Mouse (Mus musculus) left cerebral cortex, postnatal 25 days (tissue): Measurements from ENCODE around the gene Zfp775. TPM values are rescaled to one million over a fixed set of nuclear protein-coding genes. Genes with fewer than 3 reads are reported as not detected.

Source experiments
- DNase-seq, 2 experiments: peaks; one replicate each; pipeline ENCODE4 v3.0.0; 2022; ENCODE audit warnings: low spot score in 2 of 2, mixed read lengths in 1 of 2
- intact Hi-C: fragments of 180-260 bp; cut with DNase I; formaldehyde crosslinking; loops from one replicate; pipeline ENCODE4 v1.15.1; 2025
- total RNA-seq, 2 experiments: library from RNA; stranded (reverse); gene quantifications; 2 replicates each; pipeline ENCODE4 v1.2.3; 2021

Gene Zfp775
- total RNA-seq, result 1 to 10 TPM; 5.0 to 7.2 TPM

DNA sequence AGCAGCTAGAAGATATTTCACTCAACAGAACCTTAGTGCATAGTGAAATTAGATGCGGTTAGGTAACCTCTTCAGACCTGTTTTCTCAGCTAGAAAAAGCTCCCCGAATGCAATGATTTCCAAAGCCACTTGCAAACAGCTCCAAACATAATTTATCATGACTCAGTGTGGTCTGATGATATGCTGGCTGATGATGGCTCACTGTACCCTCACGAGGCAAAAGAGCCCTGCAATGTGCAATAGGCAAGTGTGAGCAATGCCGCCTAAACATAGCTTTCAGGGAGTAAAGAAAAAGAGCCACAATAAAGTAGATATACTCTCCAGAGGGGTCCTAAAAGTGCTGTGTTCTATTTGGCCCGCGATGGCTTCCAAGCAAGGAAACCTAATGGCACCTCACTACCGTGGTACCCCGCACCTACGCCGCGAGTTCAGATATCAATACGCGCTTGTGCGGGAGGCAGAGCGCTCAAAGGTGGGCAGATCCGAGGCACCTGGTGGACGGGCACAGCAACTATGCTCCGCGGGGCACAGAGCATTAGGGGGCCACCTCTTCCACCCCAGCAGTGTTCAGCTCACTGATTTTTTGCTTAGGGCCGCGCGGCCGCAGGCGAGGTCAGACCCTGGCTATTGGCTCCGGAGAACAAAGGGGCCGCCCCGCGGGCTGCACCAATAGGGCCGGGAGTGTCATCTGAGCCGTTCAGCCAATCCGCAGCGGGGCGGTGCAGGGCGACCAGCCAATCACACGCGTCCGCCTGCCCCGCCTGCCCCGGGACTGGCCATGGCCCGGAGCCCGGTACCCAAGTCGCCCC is at the start of gene Zfp775:
Gene Zfp775, plus strand, starts transcription at position 793 of the 809 bp plus-strand sequence.
- DNase-seq, result peak; percentile 96 to 97
- intact Hi-C loops, result loop anchor here (2.0 kb wide), 1 partner anchor 25 kb away; the partner anchor contains the start of gene AI854703

GRCm38 (mm10) chr6:48552918-48553317 is 48.9 kb upstream of the Zfp775 start:
- intact Hi-C loops, result no loop called here
- DNase-seq, result no peak

DNA sequence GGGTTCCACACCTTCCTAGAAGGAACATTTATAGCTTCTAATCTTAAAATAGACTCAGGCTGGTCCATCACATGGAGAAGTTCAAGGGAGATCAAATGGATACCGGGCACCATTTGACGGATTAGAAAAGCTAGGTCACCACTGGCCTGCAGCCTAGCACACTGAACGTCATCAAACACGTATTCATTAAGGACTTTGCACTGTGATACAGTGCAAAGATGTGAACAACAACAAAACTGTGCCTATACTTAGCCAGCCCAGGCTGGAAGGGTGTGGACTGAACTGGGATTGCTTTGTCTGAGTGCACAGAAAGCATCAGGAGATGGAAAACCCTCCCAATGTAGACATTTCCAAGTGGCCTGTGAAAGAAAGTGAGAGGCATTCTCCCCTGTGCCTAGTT is 48.0 kb upstream of the Zfp775 start:
- intact Hi-C loops, result loop anchor here (2.0 kb wide), 1 partner anchor 39 kb away; the partner anchor contains the start of genes Gm44965 and Repin1
- peak in 1 of 2 experiments; percentile 19 for DNase-seq

DNA sequence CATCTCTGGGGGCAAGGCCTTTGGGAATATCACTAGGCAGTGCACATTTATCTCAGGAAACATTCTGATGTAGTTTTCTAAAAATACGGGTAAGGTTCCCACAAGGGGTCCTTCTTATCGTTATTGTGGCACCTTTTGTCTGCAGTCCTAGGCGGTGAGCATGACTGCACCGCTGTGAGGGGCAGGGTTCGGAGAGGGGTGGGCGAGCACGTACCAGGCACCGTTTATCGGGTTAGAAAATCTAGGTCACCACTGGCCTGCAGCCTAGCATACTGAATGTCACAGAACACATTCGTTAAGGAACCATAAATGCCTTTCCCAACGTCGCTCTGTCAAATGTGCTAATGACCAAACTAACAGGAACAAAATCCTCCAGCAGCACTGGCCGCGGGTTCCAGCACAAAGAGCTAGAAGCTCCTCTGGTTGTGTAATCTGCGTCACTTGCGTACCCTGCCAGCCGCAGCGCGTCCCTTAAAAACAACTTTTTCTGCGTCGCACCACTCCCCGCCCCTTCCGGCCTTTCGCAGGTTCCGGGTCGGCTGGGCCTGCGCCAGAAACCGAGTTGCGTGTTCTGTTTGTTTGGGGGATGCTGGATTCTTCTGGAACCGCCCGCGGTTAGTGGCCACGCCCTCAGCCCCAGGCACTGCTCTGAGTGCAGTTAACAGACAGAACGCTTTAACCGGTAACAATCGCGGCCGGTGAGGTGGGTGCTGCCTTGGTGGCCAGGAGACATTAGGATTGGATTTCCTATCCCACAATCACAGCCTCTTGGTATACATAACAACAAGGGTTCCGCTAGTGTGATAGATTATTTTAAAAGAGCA is 47.4 kb upstream of the Zfp775 start, which contains the start of gene Lrrc61:
Gene Lrrc61, plus strand, starts transcription at position 517 of the 824 bp plus-strand sequence.
- intact Hi-C loops, result loop anchor here (2.0 to 5.0 kb wide), 2 partner anchors 38 to 73 kb away; partner anchors contain the start of genes AI854703, Gm44965 and Repin1

GRCm38 (mm10) chr6:48555104-48555890 is 46.6 kb upstream of the Zfp775 start:
- peak; percentile 62 to 91 for DNase-seq
- intact Hi-C loops, result loop anchor here (2.0 to 5.0 kb wide), 2 partner anchors 38 to 72 kb away; partner anchors contain the start of genes AI854703, Gm44965 and Repin1

More for the DNA sequence above, 47.4 kb upstream of the Zfp775 start, which contains the start of gene Lrrc61:
- peak; percentile 96 to 98 for DNase-seq

DNA sequence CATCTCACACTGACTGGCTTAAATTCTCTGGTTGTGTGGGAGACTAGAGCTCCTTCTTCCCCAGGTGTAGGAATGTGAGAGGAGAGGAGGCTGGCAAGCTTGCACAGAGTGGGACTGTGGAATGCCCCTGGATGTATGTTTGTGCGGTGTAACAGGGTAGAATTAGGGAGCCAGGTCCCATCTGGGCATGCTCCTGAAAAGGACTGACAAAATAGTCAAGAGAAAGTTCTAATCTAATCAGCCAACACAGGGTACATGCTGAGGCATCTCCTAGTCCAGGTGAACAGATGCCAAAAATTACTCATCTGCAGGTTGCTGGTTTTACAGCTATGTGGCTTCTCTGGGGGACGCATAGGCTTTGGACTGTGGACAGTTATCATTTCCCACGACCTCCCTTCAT is 45.9 kb upstream of the Zfp775 start:
- no peak for DNase-seq
- intact Hi-C loops, result loop anchor here (2.0 to 5.0 kb wide), 2 partner anchors 37 to 71 kb away; partner anchors contain the start of genes AI854703, Gm44965 and Repin1

DNA sequence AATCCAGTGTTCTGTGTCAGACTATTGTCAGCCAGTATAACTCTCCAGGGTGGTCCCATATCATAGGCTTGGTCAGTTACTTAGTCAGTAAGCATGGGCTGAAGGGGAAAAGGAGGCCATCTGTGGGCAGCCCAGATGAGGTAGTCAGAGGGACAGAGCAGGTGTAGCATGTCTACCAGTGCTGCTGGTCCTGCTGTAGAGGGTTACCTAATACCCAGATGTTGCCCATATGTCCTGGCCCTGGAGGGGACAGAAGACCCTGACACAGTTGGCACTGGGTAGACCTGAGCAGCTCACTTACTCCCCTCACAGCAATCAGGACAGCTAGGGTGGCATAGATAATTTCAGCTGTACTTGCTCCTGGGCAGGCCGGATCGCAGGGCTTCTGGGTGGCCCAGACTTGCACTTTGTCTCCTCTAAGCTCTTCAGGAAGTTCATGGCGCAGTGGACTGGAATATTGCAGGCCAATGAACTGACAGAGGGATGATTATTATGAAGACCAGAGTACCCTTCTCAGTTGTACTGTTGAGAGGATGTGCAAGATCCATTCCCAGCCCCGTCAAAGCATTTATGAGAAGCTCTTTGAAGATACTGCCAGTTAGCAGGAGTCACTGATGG is 36.1 kb upstream of the Zfp775 start:
- DNase-seq, result no peak
- intact Hi-C loops, result no loop called here

GRCm38 (mm10) chr6:48566312-48566711 is 35.6 kb upstream of the Zfp775 start:
- intact Hi-C loops, result no loop called here
- peak in 1 of 2 experiments; percentile 9 for DNase-seq

DNA sequence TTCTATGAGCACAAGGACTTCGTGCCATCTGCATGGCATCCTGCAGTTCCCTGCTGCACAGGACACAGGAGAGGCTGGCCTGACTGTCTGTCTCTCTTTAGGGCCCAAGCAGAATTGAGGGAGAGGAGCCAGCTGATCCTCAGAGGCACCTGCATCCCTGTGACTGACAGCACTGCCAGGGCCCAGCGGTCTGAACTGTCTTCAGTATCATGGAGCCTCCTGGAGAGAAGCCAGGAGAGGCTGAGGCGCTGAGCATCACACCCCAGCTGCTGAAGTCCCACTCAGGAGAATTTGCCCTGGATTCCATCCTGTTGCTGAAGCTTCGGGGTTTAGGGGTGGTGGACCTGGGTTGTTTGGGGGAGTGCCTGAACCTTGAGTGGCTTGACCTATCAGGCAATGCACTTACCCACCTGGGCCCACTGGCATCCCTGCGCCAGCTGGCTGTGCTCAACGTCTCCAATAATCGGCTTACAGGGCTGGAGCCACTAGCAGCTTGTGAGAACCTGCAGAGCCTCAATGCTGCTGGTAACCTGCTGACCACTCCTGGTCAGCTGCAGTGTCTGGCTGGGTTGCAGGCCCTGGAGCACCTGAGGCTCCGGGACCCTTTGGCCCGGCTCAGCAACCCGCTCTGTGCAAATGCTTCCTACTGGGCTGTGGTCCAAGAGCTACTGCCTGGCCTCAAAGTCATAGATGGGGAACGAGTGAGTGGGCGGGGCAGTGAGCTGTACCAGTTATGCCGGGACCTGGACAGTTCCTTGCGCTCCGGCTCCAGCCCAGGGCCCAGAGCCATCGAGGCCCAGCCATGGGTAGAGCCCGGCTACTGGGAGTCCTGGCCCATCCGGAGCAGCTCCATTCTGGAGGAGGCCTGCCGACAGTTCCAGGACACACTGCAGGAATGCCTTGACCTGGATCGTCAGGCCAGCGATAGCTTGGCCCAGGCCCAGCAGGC is 33.6 kb upstream of the Zfp775 start:
- DNase-seq, result peak in 1 of 2 experiments; percentile 22
- intact Hi-C loops, result no loop called here

- intact Hi-C loops, result no loop called here
- DNase-seq, result no peak
Measured at GRCm38 (mm10) chr6:48569065-48569807, 32.6 kb upstream of the Zfp775 start.

DNA sequence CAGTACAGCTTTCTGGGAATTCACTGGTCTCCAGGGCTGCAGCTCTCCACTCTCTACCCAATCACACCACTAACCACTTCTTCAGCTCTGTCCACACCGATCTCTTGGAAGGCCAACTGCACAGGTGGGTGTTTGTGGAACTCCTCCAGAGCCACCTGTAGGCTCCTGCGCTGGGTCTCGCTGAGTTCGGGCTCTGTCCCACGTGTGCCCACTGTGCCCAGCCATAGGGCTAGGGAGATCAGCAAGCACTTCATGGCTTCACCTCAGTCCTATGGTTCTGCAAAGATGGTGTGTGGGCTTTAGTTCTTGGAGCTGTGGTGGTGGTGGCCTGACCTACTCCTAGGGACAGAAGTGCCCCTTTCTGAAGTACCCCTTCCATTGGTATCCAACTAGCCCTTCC is 29.8 kb upstream of the Zfp775 start:
- DNase-seq, result no peak
- intact Hi-C loops, result no loop called here

- intact Hi-C loops, result no loop called here
- no peak for DNase-seq
Measured at GRCm38 (mm10) chr6:48572572-48573061, 29.2 kb upstream of the Zfp775 start, which contains the start of gene Rarres2. Gene Rarres2, minus strand, starts transcription at chr6:48572789.

DNA sequence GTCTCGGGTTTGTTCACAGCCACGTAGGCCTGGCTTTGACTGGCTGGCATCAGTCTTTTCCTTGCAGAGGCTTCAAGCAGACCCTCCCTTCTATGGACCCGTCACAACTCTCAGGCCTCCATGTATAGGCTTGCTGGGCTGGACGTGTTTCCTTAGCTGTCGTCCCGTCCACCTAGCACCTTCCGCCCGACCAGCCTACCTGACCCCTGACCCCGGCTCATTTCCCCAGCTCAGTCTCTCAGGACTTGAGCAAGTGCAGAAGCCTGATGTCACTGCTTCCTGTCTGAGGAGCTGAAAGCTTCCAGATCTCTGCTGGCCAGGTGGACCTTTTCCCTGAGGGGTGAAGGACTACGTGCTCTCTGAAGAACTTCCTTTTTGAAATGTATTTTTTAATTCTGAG is 28.6 kb upstream of the Zfp775 start:
- DNase-seq, result no peak
- intact Hi-C loops, result no loop called here

- DNase-seq, result no peak
- intact Hi-C loops, result no loop called here
Measured at GRCm38 (mm10) chr6:48573981-48574380, 27.9 kb upstream of the Zfp775 start.

- intact Hi-C loops, result no loop called here
Measured at GRCm38 (mm10) chr6:48578736-48579135, 23.1 kb upstream of the Zfp775 start.

GRCm38 (mm10) chr6:48579215-48579648 is 22.6 kb upstream of the Zfp775 start:
- intact Hi-C loops, result no loop called here
- no peak for DNase-seq

More at GRCm38 (mm10) chr6:48578736-48579135, 23.1 kb upstream of the Zfp775 start:
- DNase-seq, result no peak

- intact Hi-C loops, result loop anchor here (5.0 to 10.0 kb wide), 2 partner anchors 191 to 374 kb away; partner anchors contain the start of gene Gimap3
- no peak for DNase-seq
Measured at GRCm38 (mm10) chr6:48581257-48581656, 20.6 kb upstream of the Zfp775 start.
